Mouse (Mus musculus): ENCODE measurements around the gene Snn. TPM values are rescaled to one million over a fixed set of nuclear protein-coding genes. Genes with fewer than 3 reads are reported as not detected.

The Snn gene
- polyA plus RNA-seq, 1 experiment = 17.7 TPM

GRCm38 (mm10) chr16:11065431-11065830 lies 4.7 kb downstream of the Snn start:
- no peak for TF ChIP-seq EP300 (IDR thresholded peaks at IDR 0.05; ENCODE audit: insufficient read depth, low read depth, low read length)
- no peak for TF ChIP-seq CTCF (IDR thresholded peaks at IDR 0.05; ENCODE audit: low read depth, low read length)
- no peak for TF ChIP-seq POLR2A (IDR thresholded peaks at IDR 0.05; ENCODE audit: insufficient read depth, low read length)
- Histone ChIP-seq H3K4me1 (ENCODE audit: control insufficient read depth, insufficient read depth, low read length) (no peaks in the 10 kb centered on the region), H3K9ac (ENCODE audit: low read depth, poor library complexity, severe bottlenecking) (peak overlapping the region; percentile 29; the same call in 1 of the 2 replicates), H3K27ac (ENCODE audit: insufficient read depth, low read length) (no peak overlapping the region), H3K4me3 (ENCODE audit: low read depth, low read length) (peak overlapping the region; percentile 56), H3K36me3 (ENCODE audit: control insufficient read depth, insufficient read depth, low read length, poor library complexity, severe bottlenecking) (no peaks in the 10 kb centered on the region), H3K27me3 (ENCODE audit: control insufficient read depth, insufficient read depth, low read length, poor library complexity, severe bottlenecking) (no peaks in the 10 kb centered on the region), H3K9me3 (replicated peaks; ENCODE audit: control insufficient read depth, insufficient read depth, low read length, poor library complexity, severe bottlenecking) (no peaks in the 10 kb centered on the region)

DNA sequence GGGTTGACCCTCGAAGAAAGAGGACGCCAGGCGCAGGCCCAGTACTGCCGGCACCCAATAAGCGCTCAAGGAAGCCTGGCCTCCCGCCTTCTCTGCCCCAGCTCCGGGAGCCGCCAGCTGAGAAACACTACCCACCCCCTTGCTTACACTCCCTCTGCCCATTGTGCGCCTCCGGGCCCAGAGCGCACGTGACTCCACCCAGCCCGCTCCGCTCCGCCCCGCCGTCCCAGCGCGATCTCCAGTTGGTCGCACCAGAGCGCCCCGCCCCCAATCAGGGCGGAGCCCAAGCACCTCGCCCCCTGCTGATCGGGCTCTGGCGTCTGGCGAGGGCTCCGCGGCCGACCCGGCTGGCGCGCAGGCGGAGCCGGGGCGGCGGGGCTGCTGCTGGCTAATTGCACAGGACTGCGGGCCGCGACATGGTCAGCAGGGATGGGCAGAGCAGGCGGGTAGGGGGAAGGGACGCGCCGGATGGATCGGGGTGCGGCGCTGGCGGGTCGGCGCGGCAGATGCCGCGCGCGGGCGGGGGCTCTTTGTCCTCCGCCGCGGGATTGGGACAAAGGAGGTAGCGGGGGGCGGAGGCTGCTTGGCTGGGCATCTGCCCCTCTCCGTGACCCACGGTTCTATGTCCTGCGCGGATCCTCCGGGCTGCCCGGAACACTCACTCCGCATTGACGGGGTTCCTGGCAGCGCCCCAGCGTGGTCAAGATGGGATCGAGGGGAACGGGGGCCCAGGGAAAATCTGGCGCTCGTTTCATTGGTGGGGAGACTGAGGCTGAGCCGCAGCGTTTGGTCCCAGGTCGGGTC lies 5.5 kb downstream of the Snn start, which contains the start of gene Litaf:
Litaf (minus strand) TSS at position 129 of the 804 bp plus-strand sequence.
- H3K4me3 ChIP-seq (ENCODE audit: low read depth, low read length) = peak within 1 kb of the TSS; percentile 87
- no peaks in the 10 kb centered on the region for H3K9me3 ChIP-seq (replicated peaks; ENCODE audit: control insufficient read depth, insufficient read depth, low read length, poor library complexity, severe bottlenecking)
- no peaks in the 10 kb centered on the region for H3K27me3 ChIP-seq (ENCODE audit: control insufficient read depth, insufficient read depth, low read length, poor library complexity, severe bottlenecking)
- TF ChIP-seq CTCF (IDR thresholded peaks at IDR 0.05; ENCODE audit: low read depth, low read length) = no peak
- TF ChIP-seq POLR2A (IDR thresholded peaks at IDR 0.05; ENCODE audit: insufficient read depth, low read length) = no peak
- TF ChIP-seq EP300 (IDR thresholded peaks at IDR 0.05; ENCODE audit: insufficient read depth, low read depth, low read length) = 0 out of 2 replicates have a peak, but pooled peaks have one; percentile 10
- peak within 1 kb of the TSS; percentile 87 for H3K9ac ChIP-seq (ENCODE audit: low read depth, poor library complexity, severe bottlenecking)
- no peaks in the 10 kb centered on the region for H3K4me1 ChIP-seq (ENCODE audit: control insufficient read depth, insufficient read depth, low read length)
- H3K36me3 ChIP-seq (ENCODE audit: control insufficient read depth, insufficient read depth, low read length, poor library complexity, severe bottlenecking) = no peaks in the 10 kb centered on the region
- H3K27ac ChIP-seq (ENCODE audit: insufficient read depth, low read length) = no peak within 1 kb of the TSS

DNA sequence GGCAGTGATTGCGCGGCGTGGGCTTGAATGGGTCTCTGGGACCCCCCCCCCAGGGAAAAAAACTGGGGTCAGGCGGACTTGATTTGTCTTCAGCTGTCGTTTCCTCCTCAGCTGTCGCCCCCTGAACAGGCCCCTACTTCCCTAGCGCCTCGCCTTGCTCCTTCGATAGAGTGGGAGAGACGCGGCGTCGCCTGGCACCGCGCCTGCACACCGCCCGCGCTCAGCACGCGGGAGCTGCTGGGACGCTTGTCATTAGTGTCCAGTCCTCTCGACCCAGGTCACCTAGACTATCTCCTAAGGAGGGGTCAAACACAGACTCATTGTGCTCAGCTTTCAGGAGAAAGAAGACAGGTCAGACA lies 6.1 kb downstream of the Snn start:
- H3K27ac ChIP-seq (ENCODE audit: insufficient read depth, low read length) = no peak overlapping the region
- TF ChIP-seq CTCF (IDR thresholded peaks at IDR 0.05; ENCODE audit: low read depth, low read length) = no peak
- TF ChIP-seq POLR2A (IDR thresholded peaks at IDR 0.05; ENCODE audit: insufficient read depth, low read length) = no peak
- TF ChIP-seq EP300 (IDR thresholded peaks at IDR 0.05; ENCODE audit: insufficient read depth, low read depth, low read length) = no peak
- no peaks in the 10 kb centered on the region for H3K9me3 ChIP-seq (replicated peaks; ENCODE audit: control insufficient read depth, insufficient read depth, low read length, poor library complexity, severe bottlenecking)
- no peaks in the 10 kb centered on the region for H3K27me3 ChIP-seq (ENCODE audit: control insufficient read depth, insufficient read depth, low read length, poor library complexity, severe bottlenecking)
- no peaks in the 10 kb centered on the region for H3K4me1 ChIP-seq (ENCODE audit: control insufficient read depth, insufficient read depth, low read length)
- peak overlapping the region; percentile 87 for H3K4me3 ChIP-seq (ENCODE audit: low read depth, low read length)
- H3K36me3 ChIP-seq (ENCODE audit: control insufficient read depth, insufficient read depth, low read length, poor library complexity, severe bottlenecking) = no peaks in the 10 kb centered on the region
- peak overlapping the region; percentile 87 for H3K9ac ChIP-seq (ENCODE audit: low read depth, poor library complexity, severe bottlenecking)

- Histone ChIP-seq H3K9me3 (replicated peaks; ENCODE audit: control insufficient read depth, insufficient read depth, low read length, poor library complexity, severe bottlenecking) (no peaks in the 10 kb centered on the region), H3K9ac (ENCODE audit: low read depth, poor library complexity, severe bottlenecking) (no peak overlapping the region), H3K27ac (ENCODE audit: insufficient read depth, low read length) (no peak overlapping the region), H3K27me3 (ENCODE audit: control insufficient read depth, insufficient read depth, low read length, poor library complexity, severe bottlenecking) (no peaks in the 10 kb centered on the region), H3K4me1 (ENCODE audit: control insufficient read depth, insufficient read depth, low read length) (no peaks in the 10 kb centered on the region), H3K36me3 (ENCODE audit: control insufficient read depth, insufficient read depth, low read length, poor library complexity, severe bottlenecking) (no peaks in the 10 kb centered on the region), H3K4me3 (ENCODE audit: low read depth, low read length) (no peak overlapping the region)
- no peak for TF ChIP-seq POLR2A (IDR thresholded peaks at IDR 0.05; ENCODE audit: insufficient read depth, low read length)
- no peak for TF ChIP-seq EP300 (IDR thresholded peaks at IDR 0.05; ENCODE audit: insufficient read depth, low read depth, low read length)
- no peak for TF ChIP-seq CTCF (IDR thresholded peaks at IDR 0.05; ENCODE audit: low read depth, low read length)
Observed at GRCm38 (mm10) chr16:11068666-11069065, 7.9 kb downstream of the Snn start.

DNA sequence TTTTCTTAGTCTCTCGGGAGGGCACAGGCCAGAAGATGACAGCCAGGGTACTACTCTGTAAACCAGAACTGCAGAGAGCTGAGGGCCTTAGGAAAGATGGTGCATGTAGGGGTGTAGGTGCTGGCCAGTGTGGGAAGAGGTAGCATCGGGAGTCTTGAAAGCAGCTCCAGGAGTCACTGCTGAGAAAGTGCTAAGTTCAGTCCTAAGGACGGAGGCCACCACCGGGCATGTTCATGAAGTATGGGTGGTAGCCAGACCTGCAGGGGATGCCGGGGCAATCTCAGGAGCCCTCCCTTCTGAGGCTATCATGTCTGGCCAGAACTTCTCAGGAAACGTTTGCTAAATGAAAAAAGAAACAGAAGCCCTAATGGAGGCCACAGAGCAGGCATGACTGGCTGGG lies 8.5 kb downstream of the Snn start:
- Histone ChIP-seq H3K9me3 (replicated peaks; ENCODE audit: control insufficient read depth, insufficient read depth, low read length, poor library complexity, severe bottlenecking) (no peaks in the 10 kb centered on the region), H3K27ac (ENCODE audit: insufficient read depth, low read length) (no peak overlapping the region), H3K9ac (ENCODE audit: low read depth, poor library complexity, severe bottlenecking) (no peak overlapping the region), H3K4me3 (ENCODE audit: low read depth, low read length) (no peak overlapping the region), H3K4me1 (ENCODE audit: control insufficient read depth, insufficient read depth, low read length) (no peaks in the 10 kb centered on the region), H3K36me3 (ENCODE audit: control insufficient read depth, insufficient read depth, low read length, poor library complexity, severe bottlenecking) (no peaks in the 10 kb centered on the region), H3K27me3 (ENCODE audit: control insufficient read depth, insufficient read depth, low read length, poor library complexity, severe bottlenecking) (no peaks in the 10 kb centered on the region)
- no peak for TF ChIP-seq CTCF (IDR thresholded peaks at IDR 0.05; ENCODE audit: low read depth, low read length)
- no peak for TF ChIP-seq EP300 (IDR thresholded peaks at IDR 0.05; ENCODE audit: insufficient read depth, low read depth, low read length)
- TF ChIP-seq POLR2A (IDR thresholded peaks at IDR 0.05; ENCODE audit: insufficient read depth, low read length) = no peak

- no peaks in the 10 kb centered on the region for H3K9me3 ChIP-seq (replicated peaks; ENCODE audit: control insufficient read depth, insufficient read depth, low read length, poor library complexity, severe bottlenecking)
Observed at GRCm38 (mm10) chr16:11069710-11070420, 9.1 kb downstream of the Snn start.

More at GRCm38 (mm10) chr16:11069710-11070420, 9.1 kb downstream of the Snn start:
- Histone ChIP-seq H3K27me3 (ENCODE audit: control insufficient read depth, insufficient read depth, low read length, poor library complexity, severe bottlenecking) (no peaks in the 10 kb centered on the region), H3K4me3 (ENCODE audit: low read depth, low read length) (no peak overlapping the region), H3K27ac (ENCODE audit: insufficient read depth, low read length) (no peak overlapping the region), H3K9ac (ENCODE audit: low read depth, poor library complexity, severe bottlenecking) (no peak overlapping the region), H3K4me1 (ENCODE audit: control insufficient read depth, insufficient read depth, low read length) (no peaks in the 10 kb centered on the region), H3K36me3 (ENCODE audit: control insufficient read depth, insufficient read depth, low read length, poor library complexity, severe bottlenecking) (peaks cover 4% of the 10 kb centered on the region)
- TF ChIP-seq POLR2A (IDR thresholded peaks at IDR 0.05; ENCODE audit: insufficient read depth, low read length) (no peak), CTCF (IDR thresholded peaks at IDR 0.05; ENCODE audit: low read depth, low read length) (no peak), EP300 (IDR thresholded peaks at IDR 0.05; ENCODE audit: insufficient read depth, low read depth, low read length) (no peak)

All from ES-Bruce4 (cell line).